Mouse (Mus musculus) thymus, adult 18-20 months (tissue): ENCODE data around the gene Gm14781.
"Not testable (repeated sequence)": the region's sequence is repeated elsewhere in the genome, so short reads cannot be mapped to it uniquely, and the experiment has no call there.

ENCODE experiments used
- DNase-seq, 2 experiments: peaks; one replicate each; pipeline ENCODE4 v3.0.0; 2022; ENCODE audit warnings: mixed read lengths in 2 of 2

Gm14781 gene

DNA sequence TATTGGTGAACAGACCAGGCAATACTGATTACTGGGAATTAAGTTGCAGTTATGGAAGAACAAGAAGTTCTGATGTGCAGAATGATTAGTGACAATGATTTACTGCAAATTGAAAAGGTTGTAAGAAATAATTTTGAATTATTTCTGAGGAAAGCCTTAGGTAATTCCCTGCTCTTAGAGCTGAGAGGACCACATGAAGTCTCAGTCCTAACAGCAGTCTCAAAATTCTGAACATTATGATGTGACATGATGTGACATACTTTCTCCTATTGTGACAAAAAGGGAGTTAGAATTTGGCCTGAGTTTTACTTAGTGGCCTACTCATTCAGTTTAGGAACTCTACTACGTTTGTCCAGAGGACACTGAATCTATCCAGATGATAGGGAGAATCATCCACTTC is at the start of gene Gm14781:
Gene Gm14781 (plus strand): TSS at position 301 of the 400 bp plus-strand sequence.
- not testable (repeated sequence) for DNase-seq

DNA sequence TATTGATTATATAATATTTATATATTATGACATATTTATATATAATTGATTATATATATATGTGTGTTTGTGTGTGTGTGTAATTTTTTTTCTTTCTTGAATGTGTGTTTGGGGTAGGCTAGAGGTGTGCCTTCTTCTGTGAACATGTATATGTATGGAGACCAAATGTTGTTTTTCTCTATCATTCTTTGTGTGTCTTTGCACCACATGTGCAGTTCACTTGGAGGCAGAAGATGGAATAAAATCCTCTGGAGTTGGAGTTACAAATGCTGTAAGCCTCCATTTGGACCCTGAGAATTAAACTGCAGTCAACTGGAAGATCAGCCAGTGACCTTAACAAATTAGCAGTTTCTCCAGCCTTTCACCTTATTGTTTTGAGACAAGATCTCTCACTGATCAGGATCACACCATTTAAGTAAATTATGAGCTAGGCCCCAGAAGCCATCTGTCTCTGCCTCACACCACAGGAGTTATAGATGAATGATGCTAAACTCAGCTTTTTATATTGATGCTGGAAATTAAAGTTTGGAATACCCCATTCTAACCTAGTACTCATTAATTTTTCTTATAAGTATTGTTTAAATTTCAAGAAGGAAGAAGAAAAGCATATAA is 23.1 kb downstream of the Gm14781 start:
- not testable (repeated sequence) for DNase-seq
